Mouse (Mus musculus) layer of hippocampus, postnatal 14 days (tissue): ENCODE data around the gene Isyna1. TPM values are rescaled to one million over a fixed set of nuclear protein-coding genes. Genes with fewer than 3 reads are reported as not detected.
"Not testable (repeated sequence)": the region's sequence is repeated elsewhere in the genome, so short reads cannot be mapped to it uniquely, and the experiment has no call there.

Source experiments
- DNase-seq, 2 experiments: peaks; one replicate each; pipeline ENCODE4 v3.0.0; 2021 to 2022; ENCODE audit warnings: low spot score in 2 of 2, mixed read lengths in 1 of 2
- total RNA-seq, 2 experiments: library from RNA; stranded (reverse); gene quantifications; 2 replicates each; pipeline ENCODE4 v1.2.3; 2021

Gene Isyna1
- total RNA-seq, 2 experiments from 2014 or later: 38.8 to 46.1 TPM

DNA sequence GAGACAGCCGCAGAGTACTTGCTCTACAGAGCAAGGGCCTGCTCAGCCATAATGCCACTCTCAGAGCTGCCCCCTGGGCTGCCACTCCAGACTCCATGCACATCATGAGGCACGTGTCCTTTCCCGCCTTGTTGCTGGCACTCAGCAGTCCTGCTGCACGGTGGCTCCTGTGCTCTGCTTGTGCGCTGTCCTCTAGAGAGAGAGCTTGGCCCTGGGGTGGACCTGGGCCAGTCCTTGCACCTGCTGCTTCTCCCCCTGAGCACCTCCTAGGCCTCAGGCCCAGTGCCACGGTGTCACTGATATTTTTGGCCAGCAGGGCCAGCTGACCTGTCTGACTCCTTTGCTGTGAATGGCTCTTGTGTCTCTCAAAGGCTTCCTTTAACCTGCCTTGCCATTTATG is 23.2 kb upstream of the Isyna1 start:
- no peak for DNase-seq

GRCm38 (mm10) chr8:70574302-70574701 is 19.9 kb upstream of the Isyna1 start:
- no peak for DNase-seq

- no peak for DNase-seq
Measured at GRCm38 (mm10) chr8:70574915-70575314, 19.3 kb upstream of the Isyna1 start.

DNA sequence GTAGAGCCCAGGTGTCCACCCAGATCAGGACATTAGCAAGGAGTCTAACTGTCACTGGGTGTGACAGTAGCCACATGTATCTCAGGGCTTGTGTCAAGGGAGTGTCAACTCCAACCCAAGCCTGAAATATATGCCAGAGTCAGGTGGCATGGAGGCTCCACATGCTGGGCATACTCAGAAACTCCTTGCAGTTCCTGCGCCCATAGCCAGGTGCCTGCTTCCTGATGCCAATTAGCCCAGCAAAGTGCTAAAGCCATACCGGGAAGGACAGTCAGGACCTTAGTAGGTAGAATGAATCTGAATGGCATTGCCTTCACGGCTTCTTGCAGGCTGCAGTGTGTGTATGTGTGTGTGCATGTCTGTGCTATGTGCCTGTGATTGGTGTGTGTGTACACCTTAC is 17.0 kb upstream of the Isyna1 start:
- no peak for DNase-seq

- peak in 1 of 2 experiments; percentile 72 for DNase-seq
Measured at GRCm38 (mm10) chr8:70583476-70584387, 10.4 kb upstream of the Isyna1 start.

DNA sequence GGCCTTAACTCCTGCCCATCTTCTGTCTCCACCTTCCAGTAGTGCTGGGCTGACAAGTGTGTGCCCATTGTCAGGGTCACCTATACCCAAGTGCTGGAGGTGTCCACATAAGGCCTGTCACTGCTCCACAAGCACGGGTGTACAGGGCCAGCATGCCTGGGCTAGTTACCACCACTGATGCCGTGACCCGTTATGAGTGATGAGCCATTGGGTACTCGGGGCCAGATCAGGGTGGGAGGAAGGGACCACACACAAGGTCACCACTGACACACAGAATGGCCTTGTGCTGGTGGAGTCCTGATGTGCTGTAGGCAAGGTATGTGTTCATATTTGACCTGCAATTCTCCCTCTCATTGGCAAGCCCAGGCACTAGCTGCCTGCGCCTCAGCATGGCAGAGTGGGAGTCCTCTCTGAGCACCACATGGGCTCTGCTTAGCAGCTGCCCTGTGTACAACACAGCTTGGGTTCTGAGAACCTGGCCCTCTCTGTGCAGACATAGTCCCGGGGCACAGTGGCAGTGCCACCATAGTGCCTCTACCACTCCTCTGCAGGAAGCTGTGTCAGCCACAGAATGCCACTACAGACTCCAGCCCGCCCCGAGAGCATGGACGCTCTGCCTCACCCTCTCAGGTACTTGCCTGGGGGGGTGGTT is 9.4 kb upstream of the Isyna1 start:
- no peak for DNase-seq

- DNase-seq: peak in 1 of 2 experiments; percentile 73
Measured at GRCm38 (mm10) chr8:70585258-70585652, 8.9 kb upstream of the Isyna1 start.

- DNase-seq: not testable (repeated sequence)
Measured at GRCm38 (mm10) chr8:70587955-70588354, 6.2 kb upstream of the Isyna1 start.

DNA sequence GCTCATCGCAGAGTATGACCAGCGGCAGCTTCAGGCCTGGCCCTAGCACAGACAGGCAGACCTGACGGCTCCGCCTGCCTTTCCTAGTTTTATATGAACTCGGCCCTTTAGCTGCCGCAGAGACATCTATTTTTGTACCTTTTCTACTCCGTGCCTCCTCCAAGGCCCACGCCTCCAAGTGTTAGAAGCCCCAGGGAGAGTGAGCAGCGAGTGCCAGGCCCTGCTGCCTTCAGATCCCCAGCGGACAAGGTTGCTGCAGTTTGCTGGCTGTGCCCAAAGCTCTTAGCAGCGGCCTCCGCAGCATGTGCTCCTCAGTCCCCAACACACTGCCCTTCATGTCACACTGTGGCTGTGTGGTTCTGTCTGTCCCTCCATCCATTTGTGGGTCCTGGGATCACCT is 2.6 kb upstream of the Isyna1 start:
- no peak for DNase-seq

GRCm38 (mm10) chr8:70593173-70593572 is 1.0 kb upstream of the Isyna1 start:
- DNase-seq: no peak

GRCm38 (mm10) chr8:70594621-70595564 is 720 bp downstream of the Isyna1 start:
- no peak for DNase-seq

GRCm38 (mm10) chr8:70595811-70596210 is 1.6 kb downstream of the Isyna1 start:
- no peak for DNase-seq

DNA sequence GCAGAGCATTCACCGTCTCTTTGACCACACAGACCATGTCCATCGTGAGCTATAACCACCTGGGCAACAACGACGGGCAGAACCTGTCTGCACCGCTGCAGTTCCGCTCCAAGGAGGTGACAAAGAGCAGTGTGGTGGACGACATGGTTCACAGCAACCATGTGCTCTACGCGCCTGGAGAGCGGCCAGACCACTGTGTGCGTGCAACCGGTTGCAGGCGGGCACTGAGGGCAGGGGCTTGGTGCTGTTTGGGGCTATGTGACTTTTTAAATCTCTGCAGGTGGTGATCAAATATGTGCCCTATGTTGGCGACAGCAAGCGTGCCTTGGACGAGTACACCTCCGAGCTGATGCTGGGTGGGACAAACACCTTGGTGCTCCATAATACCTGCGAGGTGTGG is 2.0 kb downstream of the Isyna1 start:
- DNase-seq: no peak

GRCm38 (mm10) chr8:70596775-70597416 is 2.7 kb downstream of the Isyna1 start:
- DNase-seq: no peak

- no peak for DNase-seq
Measured at GRCm38 (mm10) chr8:70597417-70598272, 3.5 kb downstream of the Isyna1 start.

DNA sequence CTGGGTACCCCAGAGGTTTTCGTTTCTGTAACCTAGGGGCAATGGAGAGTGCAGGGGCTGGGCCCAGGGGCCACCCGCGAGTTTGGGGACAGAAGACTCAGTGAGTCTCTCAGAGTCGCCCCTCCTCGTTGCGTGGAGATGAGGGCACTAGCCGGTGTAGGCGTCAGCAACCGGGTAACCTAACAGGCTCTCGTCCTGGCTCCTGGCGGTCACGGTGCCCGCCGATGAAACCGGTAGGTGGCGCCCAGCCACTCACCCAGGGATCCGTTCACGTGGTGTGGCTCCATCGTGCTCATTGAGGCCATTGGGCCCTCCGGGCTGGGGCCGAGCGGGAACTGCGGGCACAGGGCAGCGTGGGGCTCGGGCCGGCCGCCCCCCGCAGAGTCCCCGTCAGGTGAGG is 4.1 kb downstream of the Isyna1 start:
- peak; percentile 83 to 86 for DNase-seq

- DNase-seq: peak in 1 of 2 experiments; percentile 78
Measured at GRCm38 (mm10) chr8:70598722-70599121, 4.5 kb downstream of the Isyna1 start.

DNA sequence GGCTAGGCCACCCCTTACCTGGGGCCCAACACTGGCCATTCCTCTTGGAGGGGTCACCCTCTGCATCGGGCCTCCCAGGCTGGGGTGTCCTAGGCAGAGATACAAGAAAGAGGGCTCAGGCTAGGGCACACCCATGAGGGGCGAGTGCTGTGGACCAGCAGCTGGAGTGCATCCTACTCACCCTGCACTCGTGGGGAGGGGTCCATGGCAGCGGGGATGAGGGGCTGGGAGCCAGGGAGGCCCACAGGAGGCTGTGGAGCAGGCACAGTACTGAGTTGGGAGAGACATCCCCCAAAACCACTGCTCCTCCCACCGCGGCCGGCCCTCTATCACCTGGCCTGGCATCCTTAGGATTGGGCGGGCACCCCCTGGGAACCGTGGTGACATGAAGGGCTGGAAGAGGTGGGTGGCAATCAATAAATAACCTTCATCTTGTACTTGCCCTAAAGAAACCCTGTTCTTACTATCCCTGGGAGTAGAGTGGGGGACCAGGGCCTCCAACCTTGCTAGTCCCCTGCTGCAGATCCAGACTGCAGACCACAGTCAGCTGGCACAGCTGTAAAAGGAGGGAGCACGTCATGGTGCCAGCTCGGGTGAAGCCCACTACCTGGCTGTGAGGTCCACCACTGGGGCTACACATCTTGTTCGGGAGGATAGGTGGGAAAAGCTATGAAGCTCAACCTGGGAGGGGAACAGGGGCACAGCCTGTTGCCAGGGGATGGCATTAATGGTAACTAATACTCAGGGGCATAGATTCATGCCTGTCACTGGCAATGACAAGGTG is 5.5 kb downstream of the Isyna1 start:
- no peak for DNase-seq
